Mouse (Mus musculus) olfactory bulb, adult 2 months (tissue): Measurements from ENCODE around the gene Krt83. TPM values are rescaled to one million over a fixed set of nuclear protein-coding genes. Genes with fewer than 3 reads are reported as not detected.
"Not testable (repeated sequence)": the region's sequence is repeated elsewhere in the genome, so short reads cannot be mapped to it uniquely, and the experiment has no call there.

Experiments used
- H3K27ac ChIP-seq: fragments of 200-500 bp; 2 replicates; pipeline ENCODE4 v1.5.1; 2012; ENCODE audit warnings: low read depth, low read length; ENCODE audit not compliant: insufficient read depth
- H3K4me1 ChIP-seq: fragments of 200-500 bp; 2 replicates; pipeline ENCODE4 v1.6.1; 2012; ENCODE audit warnings: low read length; ENCODE audit not compliant: control insufficient read depth, insufficient read depth
- H3K4me3 ChIP-seq: fragments of 200-500 bp; 2 replicates; pipeline ENCODE4 v1.5.1; 2012; ENCODE audit warnings: mild to moderate bottlenecking, low read depth, low read length, moderate library complexity; ENCODE audit not compliant: insufficient read depth
- CTCF ChIP-seq: fragments of 200-500 bp; IDR thresholded peaks from 2 replicates; pipeline ENCODE4 v1.5.1; 2012; ENCODE audit warnings: low read depth, mild to moderate bottlenecking, low read length, moderate library complexity; ENCODE audit not compliant: insufficient read depth
- POLR2A ChIP-seq: fragments of 200-500 bp; IDR thresholded peaks from 2 replicates; pipeline ENCODE4 v1.6.1; 2012; ENCODE audit warnings: mild to moderate bottlenecking, low read depth, low read length, moderate library complexity; ENCODE audit not compliant: insufficient read depth
- WGBS: fragments of 180-500 bp; shearing (Covaris S2); methylation state at CpG from one replicate; pipeline ENCODE4 v1.1.7; 2018; 5-methylcytosine and 5-hydroxymethylcytosine counted together
- polyA plus RNA-seq: library from polyadenylated mRNA; stranded (reverse); fragments of >200 nt; gene quantifications from 2 replicates; pipeline ENCODE4 v1.2.4, GENCODE M21; 2012; ENCODE audit warnings: low replicate concordance; ENCODE audit not compliant: missing spikeins, insufficient read depth, insufficient read length

Krt83 gene
- polyA plus RNA-seq, result not detected in 2 replicates

DNA sequence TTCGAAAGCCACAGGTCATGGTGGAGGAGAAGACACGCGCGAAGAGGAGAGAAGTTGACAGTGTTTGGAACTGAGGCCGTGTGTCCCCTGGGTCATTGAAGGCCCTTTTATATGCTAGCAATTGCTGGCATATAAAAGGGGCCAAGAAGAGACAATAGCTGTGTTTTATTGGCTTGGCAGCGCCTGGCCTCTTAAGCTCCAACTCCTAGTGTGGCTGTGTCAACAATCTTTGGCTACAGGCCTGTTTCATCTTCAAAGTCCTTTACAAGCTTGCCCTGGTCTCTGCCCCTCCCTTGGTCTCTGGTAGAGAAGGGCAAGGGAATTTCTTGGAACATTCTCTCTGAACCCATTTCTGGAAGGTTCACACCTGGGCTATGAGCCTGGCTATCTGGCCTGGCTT is at the start of gene Krt83:
Krt83 (minus strand) TSS at position 82 of the 400 bp plus-strand sequence.
- TF ChIP-seq CTCF (no peak), POLR2A (no peak)
- WGBS, result 65% methylated on average over 6 of the region's 6 CpGs

DNA sequence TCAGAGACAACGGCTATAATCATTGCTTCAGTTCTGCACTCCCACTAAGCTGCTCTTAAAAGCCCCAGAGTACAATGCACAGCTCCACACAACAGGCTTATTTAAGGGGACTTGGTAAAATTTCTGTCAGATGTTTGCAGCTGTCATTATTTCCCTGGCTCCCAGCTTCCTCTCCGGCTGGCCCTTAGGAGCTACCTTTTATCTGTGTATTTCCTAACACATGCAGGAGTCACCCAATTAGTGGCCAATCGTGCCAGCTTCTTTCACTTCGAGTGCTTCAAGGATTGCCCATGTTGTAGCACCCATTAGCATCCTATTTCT is 47.2 kb upstream of the Krt83 start:
- Histone ChIP-seq H3K27ac (no peak overlapping the region), H3K4me1 (peaks cover 17% of the 10 kb centered on the region), H3K4me3 (no peak overlapping the region)
- 33% methylated on average over 4 of the region's 4 CpGs for WGBS
- TF ChIP-seq POLR2A (no peak), CTCF (no peak)

More for the DNA sequence above, at the start of gene Krt83:
- 0 out of 2 replicates have a peak, but pooled peaks cover 3% of the 10 kb centered on the region for H3K4me1 ChIP-seq
- no peak within 1 kb of the TSS for H3K4me3 ChIP-seq
- no peak within 1 kb of the TSS for H3K27ac ChIP-seq

DNA sequence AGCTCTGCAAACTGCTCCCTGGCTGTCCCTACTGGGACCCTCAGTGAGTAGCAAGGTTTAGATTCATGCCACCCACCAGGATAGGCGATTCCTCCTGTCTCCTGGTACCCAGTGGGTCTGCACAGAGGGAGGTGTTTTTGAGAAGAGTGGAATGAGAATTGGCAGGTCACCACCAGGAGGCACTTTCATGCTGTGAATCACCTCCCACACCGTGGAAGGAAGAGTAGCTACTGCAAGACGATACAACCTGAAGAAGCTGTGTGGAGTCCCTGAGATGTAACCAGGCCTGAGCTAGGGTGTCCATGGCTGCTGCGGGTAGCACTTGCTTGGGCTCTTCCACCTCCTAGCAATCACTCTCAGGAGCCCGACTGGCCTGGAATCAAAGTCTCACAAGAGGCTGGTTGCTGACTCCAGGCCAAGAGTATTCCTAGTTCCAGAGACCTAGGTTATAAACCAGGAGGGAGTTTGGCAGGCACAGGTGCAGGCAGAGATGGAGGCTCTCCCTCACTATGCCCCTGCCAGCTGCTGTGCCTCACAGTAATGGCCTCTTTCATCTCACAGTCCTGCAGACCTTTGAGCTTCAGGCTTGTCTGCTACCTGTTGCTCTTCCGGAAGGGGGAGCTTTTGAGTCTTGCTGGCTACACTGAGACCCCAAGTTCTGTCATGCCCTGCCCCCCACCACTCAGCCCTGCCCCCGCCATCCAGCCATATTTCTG is 46.7 kb upstream of the Krt83 start:
- H3K4me1 ChIP-seq, result peaks cover 17% of the 10 kb centered on the region
- H3K27ac ChIP-seq, result no peak overlapping the region
- TF ChIP-seq POLR2A (no peak), CTCF (no peak)
- H3K4me3 ChIP-seq, result no peak overlapping the region
- 46% methylated on average over 7 of the region's 7 CpGs for WGBS

DNA sequence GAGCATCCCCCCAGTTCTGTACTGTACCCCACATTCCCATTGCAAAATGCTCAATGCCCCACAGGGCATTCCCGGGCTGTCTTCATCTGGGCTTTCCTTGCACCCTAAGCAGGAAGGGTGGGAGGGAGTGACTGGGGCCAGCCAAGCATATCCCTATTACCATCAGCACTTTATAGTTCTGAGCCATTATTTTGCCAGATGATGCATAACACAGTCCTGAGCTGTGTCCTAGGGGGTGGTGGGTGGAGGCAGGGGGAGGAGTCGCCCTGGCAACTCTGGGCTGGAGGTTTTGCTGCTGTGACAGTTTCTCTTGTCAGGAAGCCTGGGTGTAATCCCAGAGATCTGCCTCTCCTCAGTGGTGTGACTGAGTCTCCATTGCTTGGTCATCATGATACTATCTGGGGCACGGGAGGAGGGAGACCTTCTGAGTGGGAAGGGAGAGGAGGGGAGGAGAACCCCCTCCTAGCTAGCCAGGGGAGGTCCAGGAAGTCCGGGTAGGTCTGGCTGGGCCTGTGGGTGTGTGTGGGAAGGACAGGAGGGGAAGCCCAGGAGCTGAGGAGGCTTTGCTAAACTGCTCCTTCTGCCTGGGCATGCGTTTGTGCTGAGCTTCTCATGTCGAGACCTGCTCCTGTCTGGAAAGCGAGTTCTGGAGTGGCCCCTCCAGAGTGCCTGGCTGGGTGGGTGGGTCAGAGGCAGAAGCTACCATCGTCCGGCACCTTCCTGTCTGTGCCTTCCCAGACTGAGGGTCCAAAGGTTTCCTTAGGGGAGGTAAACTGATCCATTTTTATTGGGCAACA is 44.9 kb upstream of the Krt83 start:
- WGBS, result 58% methylated on average over 9 of the region's 9 CpGs
- TF ChIP-seq CTCF (no peak), POLR2A (no peak)
- Histone ChIP-seq H3K4me3 (no peak overlapping the region), H3K27ac (no peak overlapping the region), H3K4me1 (peaks cover 14% of the 10 kb centered on the region)

DNA sequence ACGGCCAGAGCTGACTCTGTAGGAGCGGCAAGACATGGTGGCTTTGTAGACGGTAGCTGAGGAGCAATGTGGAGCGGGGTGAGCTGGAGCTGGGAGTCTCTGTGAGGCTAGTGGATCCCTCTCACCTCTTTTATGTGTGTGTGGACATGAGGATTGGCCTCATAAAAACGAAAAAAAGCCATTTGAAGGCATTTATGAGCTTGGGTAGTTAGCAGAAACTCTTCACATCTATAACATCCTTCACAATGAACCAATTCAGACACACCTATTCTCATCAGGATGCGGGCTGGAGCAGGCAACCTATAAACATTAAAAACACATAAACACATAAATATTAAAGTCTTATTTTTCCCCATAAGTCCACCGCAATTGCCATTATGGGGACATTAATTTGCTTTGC is 41.4 kb upstream of the Krt83 start, which contains the start of gene Krt84:
Krt84 (minus strand) TSS at position 101 of the 400 bp plus-strand sequence.
- no peak within 1 kb of the TSS for H3K4me3 ChIP-seq
- H3K4me1 ChIP-seq, result peaks cover 8% of the 10 kb centered on the region
- 88% methylated on average over 7 of the region's 7 CpGs for WGBS
- H3K27ac ChIP-seq, result no peak within 1 kb of the TSS
- TF ChIP-seq CTCF, result no peak
- TF ChIP-seq POLR2A, result no peak

DNA sequence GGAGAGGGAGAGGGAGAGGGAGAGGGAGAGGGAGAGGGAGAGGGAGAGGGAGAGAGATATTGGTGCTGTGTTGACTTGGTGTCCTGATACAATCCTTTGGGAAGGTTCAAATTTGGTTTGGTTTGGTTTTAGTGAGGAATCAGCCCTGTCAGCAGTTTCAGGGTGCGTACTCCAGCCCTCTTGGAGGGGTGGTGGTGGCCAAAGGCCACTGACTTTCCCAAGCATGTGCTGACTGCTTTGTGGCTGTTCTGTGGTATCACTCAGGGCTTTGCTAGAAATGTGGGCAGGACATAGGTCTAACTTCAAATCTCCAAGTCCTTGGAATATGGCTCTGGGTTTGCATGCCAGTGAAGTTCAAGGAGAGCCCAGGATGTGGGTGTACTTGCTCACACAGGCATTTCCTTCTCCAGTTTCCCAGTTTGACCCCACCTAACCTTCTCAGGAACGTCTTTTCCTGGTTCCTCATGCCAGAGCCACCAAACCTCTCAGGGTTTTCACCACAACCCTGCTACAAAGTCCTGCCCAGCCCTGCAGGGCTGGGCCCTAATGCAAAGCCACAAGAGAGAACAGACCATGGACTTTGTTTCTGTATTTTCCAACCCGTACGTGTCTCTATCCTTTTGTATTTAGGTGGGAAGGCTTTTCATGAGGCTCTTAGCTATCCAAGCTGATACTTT is 31.4 kb upstream of the Krt83 start:
- no peaks in the 10 kb centered on the region for H3K4me1 ChIP-seq
- TF ChIP-seq CTCF (no peak), POLR2A (no peak)

DNA sequence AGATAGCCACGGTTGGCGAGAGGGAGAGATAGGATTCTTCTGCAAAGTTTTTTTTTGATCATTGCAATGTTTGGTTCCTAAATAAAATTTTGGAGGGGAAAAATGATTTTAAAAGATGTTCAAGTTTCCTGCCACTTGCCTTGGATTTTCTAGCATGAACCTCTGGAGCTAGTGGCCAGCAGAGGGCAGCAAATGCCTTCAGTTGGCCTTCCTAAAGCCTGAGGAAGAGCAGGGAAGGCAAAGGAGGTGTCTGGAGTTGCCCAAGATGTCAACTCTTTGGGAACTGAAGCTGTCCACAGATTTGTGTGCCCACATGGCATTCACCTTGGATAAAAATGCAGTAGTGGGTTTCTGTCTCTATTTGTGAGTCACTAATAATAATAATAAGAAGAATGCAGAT is 28.5 kb upstream of the Krt83 start:
- TF ChIP-seq POLR2A (no peak), CTCF (peak; percentile 71)
- no peaks in the 10 kb centered on the region for H3K4me1 ChIP-seq
- 10% methylated on average over 2 of the region's 2 CpGs for WGBS
- H3K4me3 ChIP-seq, result no peak overlapping the region
- H3K27ac ChIP-seq, result no peak overlapping the region

More for the DNA sequence above, 31.4 kb upstream of the Krt83 start:
- Histone ChIP-seq H3K27ac (no peak overlapping the region), H3K4me3 (no peak overlapping the region)
- WGBS, result 91% methylated on average over 4 of the region's 4 CpGs

DNA sequence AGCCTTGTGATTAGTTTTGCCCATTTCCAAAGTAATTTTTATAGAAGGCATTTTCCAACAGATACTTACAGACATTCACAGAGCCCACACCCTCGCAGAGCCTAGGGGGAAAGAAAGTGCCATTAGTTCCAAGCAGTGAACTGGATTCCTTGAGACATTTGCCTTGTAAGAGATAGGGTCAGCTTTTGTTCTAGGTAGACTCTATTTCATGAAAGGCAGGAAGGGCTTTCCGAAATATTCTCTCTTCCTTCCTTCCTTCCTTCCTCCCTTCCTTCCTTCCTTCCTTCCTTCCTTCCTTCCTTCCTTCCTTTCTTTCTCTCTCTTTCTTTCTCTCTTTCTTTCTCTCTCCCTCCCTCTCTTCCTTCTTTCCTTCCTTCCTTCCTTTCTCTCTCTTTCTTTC is 25.8 kb upstream of the Krt83 start, which contains the start of gene Gm49425:
Gm49425 (minus strand) TSS at position 101 of the 400 bp plus-strand sequence.
- H3K27ac ChIP-seq, H3K4me1 ChIP-seq, H3K4me3 ChIP-seq: not testable (repeated sequence)
- 88% methylated on average over 2 of the region's 2 CpGs for WGBS

DNA sequence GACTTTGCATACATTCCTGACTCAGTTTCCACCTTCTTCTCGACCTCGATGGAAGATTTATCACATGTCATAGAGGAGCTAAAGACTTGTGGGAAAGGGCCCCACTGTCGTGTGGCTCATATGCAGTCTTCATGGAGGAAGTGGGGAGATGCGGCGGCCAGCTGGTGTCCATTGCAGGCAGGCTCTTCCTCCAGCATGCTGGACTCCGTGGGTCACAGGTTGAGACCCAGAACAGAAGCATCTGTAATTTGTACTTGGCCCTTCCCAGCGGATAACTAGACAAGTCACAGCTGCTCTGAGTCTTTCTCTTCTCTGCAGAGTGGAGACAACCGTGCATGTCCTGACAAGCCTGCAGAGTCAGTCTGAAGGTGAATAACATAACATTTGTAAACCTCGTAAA is 16.9 kb upstream of the Krt83 start:
- H3K4me1 ChIP-seq, result no peaks in the 10 kb centered on the region
- H3K4me3 ChIP-seq, result no peak overlapping the region
- TF ChIP-seq CTCF (no peak), POLR2A (no peak)
- 75% methylated on average over 9 of the region's 9 CpGs for WGBS
- H3K27ac ChIP-seq, result no peak overlapping the region
